Mouse (Mus musculus): ENCODE results near the gene Ivl. TPM values are rescaled to one million over a fixed set of nuclear protein-coding genes. Genes with fewer than 3 reads are reported as not detected.

Gene Ivl
- polyA plus RNA-seq, 1 experiment from 2014 or later, result not detected

GRCm38 (mm10) chr3:92588858-92589257 is 15.3 kb upstream of the Ivl start, which contains the start of gene Smcp:
Gene Smcp (minus strand): TSS chr3:92588997.
- no peak within 1 kb of the TSS for H3K4me3 ChIP-seq (ENCODE audit: control insufficient read depth in 1 of 2, insufficient read depth in 1 of 2, low read depth in 1 of 2, low read length in 2 of 2)
- H3K9me3 ChIP-seq (ENCODE audit: control insufficient read depth, low read length), result no peaks in the 10 kb centered on the region
- H3K27me3 ChIP-seq (ENCODE audit: control insufficient read depth, insufficient read depth, low read length), result no peaks in the 10 kb centered on the region
- H3K27ac ChIP-seq (replicated peaks in 1 of 2; ENCODE audit: control insufficient read depth in 1 of 2, insufficient read depth in 1 of 2, low read depth in 2 of 2, low read length in 2 of 2), result no peak within 1 kb of the TSS
- WGBS, result 63% methylated on average over 1 of the region's 1 CpGs
- H3K9ac ChIP-seq (ENCODE audit: low read length), result no peak within 1 kb of the TSS
- no peaks in the 10 kb centered on the region for H3K4me1 ChIP-seq (ENCODE audit: control insufficient read depth in 2 of 2, insufficient read depth in 2 of 2, low read length in 2 of 2)
- no peak for ATAC-seq (ENCODE audit: insufficient number of reproducible peaks, insufficient read depth, low FRiP score, low read depth)
- H3K36me3 ChIP-seq (ENCODE audit: control insufficient read depth, insufficient read depth, low read length), result no peaks in the 10 kb centered on the region
- H3K4me2 ChIP-seq (ENCODE audit: low read length), result no peak within 1 kb of the TSS

DNA sequence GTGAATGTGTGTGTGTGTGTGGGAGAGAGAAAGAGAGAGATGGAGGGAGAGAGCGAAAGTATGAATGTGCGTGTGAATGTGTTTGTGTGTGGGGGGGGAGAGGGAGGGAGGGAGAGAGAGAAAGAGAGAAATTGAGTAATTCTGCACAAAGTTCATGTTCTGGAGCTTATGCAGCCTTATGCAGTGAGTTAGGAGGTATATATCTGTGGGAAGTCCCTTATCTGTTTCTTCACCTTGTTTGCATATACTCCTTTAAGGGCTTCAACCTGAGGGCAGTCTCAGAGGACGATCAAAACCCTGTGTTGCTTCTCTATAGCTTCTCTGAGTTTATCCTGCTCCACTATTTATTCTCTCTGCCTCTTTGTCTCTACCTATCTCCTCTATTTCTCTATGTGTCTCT is 13.7 kb upstream of the Ivl start:
- Histone ChIP-seq H3K4me2 (ENCODE audit: low read length) (no peak overlapping the region), H3K27ac (replicated peaks in 1 of 2; ENCODE audit: control insufficient read depth in 1 of 2, insufficient read depth in 1 of 2, low read depth in 2 of 2, low read length in 2 of 2) (no peak overlapping the region), H3K9ac (ENCODE audit: low read length) (no peak overlapping the region), H3K4me1 (ENCODE audit: control insufficient read depth in 2 of 2, insufficient read depth in 2 of 2, low read length in 2 of 2) (no peaks in the 10 kb centered on the region), H3K36me3 (ENCODE audit: control insufficient read depth, insufficient read depth, low read length) (no peaks in the 10 kb centered on the region), H3K4me3 (ENCODE audit: control insufficient read depth in 1 of 2, insufficient read depth in 1 of 2, low read depth in 1 of 2, low read length in 2 of 2) (no peak overlapping the region), H3K27me3 (ENCODE audit: control insufficient read depth, insufficient read depth, low read length) (no peaks in the 10 kb centered on the region), H3K9me3 (ENCODE audit: control insufficient read depth, low read length) (no peaks in the 10 kb centered on the region)
- ATAC-seq (ENCODE audit: insufficient number of reproducible peaks, insufficient read depth, low FRiP score, low read depth), result no peak
- WGBS, result 73% methylated on average over 3 of the region's 3 CpGs

DNA sequence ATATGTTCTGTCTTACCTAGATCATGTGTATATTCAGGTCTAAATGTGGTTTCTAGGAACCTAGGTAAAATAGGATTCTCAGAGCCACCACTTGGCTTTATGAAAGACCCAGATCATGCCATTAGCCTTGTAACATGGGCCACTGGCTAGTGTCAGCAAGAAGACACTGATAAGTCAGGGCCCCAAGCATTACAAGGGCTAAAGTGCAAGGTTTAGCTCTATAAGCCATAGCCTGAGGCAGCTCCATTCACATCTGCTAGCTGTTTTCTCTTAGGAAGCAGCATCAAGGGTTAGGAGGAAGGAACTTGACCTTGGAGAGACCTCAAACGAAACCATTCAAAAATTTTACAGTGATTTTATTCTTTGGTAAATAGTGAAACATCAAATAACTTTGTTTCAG is 11.5 kb upstream of the Ivl start:
- 63% methylated on average over 1 of the region's 1 CpGs for WGBS
- Histone ChIP-seq H3K27me3 (ENCODE audit: control insufficient read depth, insufficient read depth, low read length) (no peaks in the 10 kb centered on the region), H3K27ac (replicated peaks in 1 of 2; ENCODE audit: control insufficient read depth in 1 of 2, insufficient read depth in 1 of 2, low read depth in 2 of 2, low read length in 2 of 2) (no peak overlapping the region), H3K4me1 (ENCODE audit: control insufficient read depth in 2 of 2, insufficient read depth in 2 of 2, low read length in 2 of 2) (no peaks in the 10 kb centered on the region), H3K36me3 (ENCODE audit: control insufficient read depth, insufficient read depth, low read length) (no peaks in the 10 kb centered on the region), H3K9ac (ENCODE audit: low read length) (no peak overlapping the region), H3K9me3 (ENCODE audit: control insufficient read depth, low read length) (no peaks in the 10 kb centered on the region), H3K4me2 (ENCODE audit: low read length) (no peak overlapping the region), H3K4me3 (ENCODE audit: control insufficient read depth in 1 of 2, insufficient read depth in 1 of 2, low read depth in 1 of 2, low read length in 2 of 2) (no peak overlapping the region)
- no peak for ATAC-seq (ENCODE audit: insufficient number of reproducible peaks, insufficient read depth, low FRiP score, low read depth)

- no peaks in the 10 kb centered on the region for H3K9me3 ChIP-seq (ENCODE audit: control insufficient read depth, low read length)
- H3K27me3 ChIP-seq (ENCODE audit: control insufficient read depth, insufficient read depth, low read length), result no peaks in the 10 kb centered on the region
- no peak overlapping the region for H3K27ac ChIP-seq (replicated peaks in 1 of 2; ENCODE audit: control insufficient read depth in 1 of 2, insufficient read depth in 1 of 2, low read depth in 2 of 2, low read length in 2 of 2)
- H3K4me2 ChIP-seq (ENCODE audit: low read length), result no peak overlapping the region
- no peak overlapping the region for H3K9ac ChIP-seq (ENCODE audit: low read length)
- H3K4me3 ChIP-seq (ENCODE audit: control insufficient read depth in 1 of 2, insufficient read depth in 1 of 2, low read depth in 1 of 2, low read length in 2 of 2), result no peak overlapping the region
- ATAC-seq (ENCODE audit: insufficient number of reproducible peaks, insufficient read depth, low FRiP score, low read depth), result no peak
- H3K36me3 ChIP-seq (ENCODE audit: control insufficient read depth, insufficient read depth, low read length), result no peaks in the 10 kb centered on the region
- H3K4me1 ChIP-seq (ENCODE audit: control insufficient read depth in 2 of 2, insufficient read depth in 2 of 2, low read length in 2 of 2), result no peaks in the 10 kb centered on the region
- 77% methylated on average over 3 of the region's 3 CpGs for WGBS
These were observed 9.8 kb upstream of the Ivl start for GRCm38 (mm10) chr3:92583164-92583826.

DNA sequence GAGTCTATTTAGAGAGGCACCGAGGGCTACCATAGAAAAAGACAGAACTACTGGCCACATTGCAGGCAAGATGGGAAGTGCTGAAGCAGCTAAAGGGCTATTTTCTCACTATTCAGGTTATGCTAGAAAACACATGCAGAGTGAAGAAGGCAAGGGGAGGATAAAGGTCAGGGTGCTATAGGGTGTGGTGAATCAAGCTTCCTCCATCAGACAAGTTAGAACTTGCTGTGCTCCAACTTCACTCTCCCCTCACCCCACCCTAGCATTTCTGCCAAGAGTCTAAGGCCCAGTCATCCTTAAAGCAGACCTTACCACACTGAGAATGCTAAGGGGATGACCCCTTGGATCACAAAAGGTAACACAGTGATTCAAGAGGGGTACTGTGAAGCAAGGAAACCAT is 6.0 kb upstream of the Ivl start:
- Histone ChIP-seq H3K36me3 (ENCODE audit: control insufficient read depth, insufficient read depth, low read length) (no peaks in the 10 kb centered on the region), H3K27me3 (ENCODE audit: control insufficient read depth, insufficient read depth, low read length) (no peaks in the 10 kb centered on the region), H3K4me2 (ENCODE audit: low read length) (no peak overlapping the region), H3K9me3 (ENCODE audit: control insufficient read depth, low read length) (no peaks in the 10 kb centered on the region), H3K4me1 (ENCODE audit: control insufficient read depth in 2 of 2, insufficient read depth in 2 of 2, low read length in 2 of 2) (no peaks in the 10 kb centered on the region), H3K4me3 (ENCODE audit: control insufficient read depth in 1 of 2, insufficient read depth in 1 of 2, low read depth in 1 of 2, low read length in 2 of 2) (no peak overlapping the region), H3K27ac (replicated peaks in 1 of 2; ENCODE audit: control insufficient read depth in 1 of 2, insufficient read depth in 1 of 2, low read depth in 2 of 2, low read length in 2 of 2) (no peak overlapping the region), H3K9ac (ENCODE audit: low read length) (no peak overlapping the region)
- WGBS, result 71% methylated on average over 1 of the region's 1 CpGs
- no peak for ATAC-seq (ENCODE audit: insufficient number of reproducible peaks, insufficient read depth, low FRiP score, low read depth)

DNA sequence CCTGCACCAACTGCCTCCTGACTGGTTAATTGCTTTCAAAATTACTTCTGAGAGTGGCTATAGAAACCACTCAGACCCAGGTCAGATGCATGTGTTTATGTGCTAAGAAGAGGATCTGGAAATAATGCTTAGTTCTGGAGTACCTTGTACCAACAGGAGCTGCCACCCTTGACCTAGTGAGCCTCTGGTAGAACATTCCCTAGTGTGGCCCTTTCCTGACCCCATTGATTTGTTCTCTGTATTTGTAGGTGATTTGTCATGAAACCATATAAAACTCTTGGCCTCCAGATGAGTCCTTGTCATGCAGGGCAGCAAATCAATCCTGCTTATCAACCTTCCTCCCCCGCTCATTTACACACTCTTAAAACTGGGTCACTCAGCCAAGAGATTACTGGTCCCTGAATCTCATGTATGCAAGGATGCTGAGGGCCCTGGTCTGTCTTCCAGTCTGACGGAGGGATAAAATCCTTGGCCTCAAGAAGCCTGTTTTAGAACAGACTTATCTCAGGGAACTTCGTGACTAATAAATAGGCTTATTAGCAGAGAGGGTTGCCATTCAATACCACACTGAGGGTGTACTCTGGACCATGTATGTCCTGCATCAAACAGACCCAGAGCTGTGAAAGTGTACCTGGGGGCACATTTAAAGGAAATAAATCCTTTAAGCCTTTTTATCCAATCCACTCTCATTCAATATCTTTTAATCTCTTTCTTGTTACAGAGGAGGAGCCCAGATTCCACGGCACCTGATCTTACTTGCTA is 5.3 kb upstream of the Ivl start:
- ATAC-seq (ENCODE audit: insufficient number of reproducible peaks, insufficient read depth, low FRiP score, low read depth), result no peak
- Histone ChIP-seq H3K9ac (ENCODE audit: low read length) (no peak overlapping the region), H3K36me3 (ENCODE audit: control insufficient read depth, insufficient read depth, low read length) (no peaks in the 10 kb centered on the region), H3K27me3 (ENCODE audit: control insufficient read depth, insufficient read depth, low read length) (no peaks in the 10 kb centered on the region), H3K4me1 (ENCODE audit: control insufficient read depth in 2 of 2, insufficient read depth in 2 of 2, low read length in 2 of 2) (no peaks in the 10 kb centered on the region), H3K4me3 (ENCODE audit: control insufficient read depth in 1 of 2, insufficient read depth in 1 of 2, low read depth in 1 of 2, low read length in 2 of 2) (no peak overlapping the region), H3K4me2 (ENCODE audit: low read length) (no peak overlapping the region), H3K9me3 (ENCODE audit: control insufficient read depth, low read length) (no peaks in the 10 kb centered on the region), H3K27ac (replicated peaks in 1 of 2; ENCODE audit: control insufficient read depth in 1 of 2, insufficient read depth in 1 of 2, low read depth in 2 of 2, low read length in 2 of 2) (no peak overlapping the region)
- WGBS, result 52% methylated on average over 4 of the region's 4 CpGs

DNA sequence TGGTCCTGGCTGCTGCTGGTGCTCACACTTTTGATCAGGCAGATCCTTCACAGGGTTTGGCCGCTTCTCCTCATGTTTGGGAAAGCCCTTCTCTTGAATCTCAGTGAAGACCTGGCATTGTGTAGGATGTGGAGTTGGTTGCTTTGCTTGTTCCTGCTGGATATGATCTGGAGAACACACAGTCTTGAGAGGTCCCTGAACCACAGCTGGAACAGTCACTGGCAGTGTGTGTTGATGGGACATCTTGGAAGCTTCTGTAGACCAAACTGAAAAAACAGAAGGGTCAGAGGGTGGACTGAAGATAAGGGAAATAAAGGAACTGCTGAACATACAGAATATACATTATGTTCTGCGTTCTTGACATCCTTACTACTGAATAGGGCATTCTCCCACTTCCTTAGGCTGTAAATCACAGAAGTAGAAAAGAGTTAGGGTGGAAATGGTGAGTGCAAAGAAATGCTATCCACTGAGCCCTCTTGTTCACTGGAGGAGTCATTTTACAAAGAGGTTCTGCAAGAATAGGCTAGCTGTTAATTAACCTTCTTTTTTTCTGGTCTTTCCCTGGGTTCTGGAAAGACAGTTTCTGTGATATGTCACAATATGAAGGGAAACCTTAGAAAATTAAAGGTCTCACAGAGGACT is 900 bp downstream of the Ivl start:
- Histone ChIP-seq H3K9ac (ENCODE audit: low read length) (no peak overlapping the region), H3K27me3 (ENCODE audit: control insufficient read depth, insufficient read depth, low read length) (no peaks in the 10 kb centered on the region), H3K4me3 (ENCODE audit: control insufficient read depth in 1 of 2, insufficient read depth in 1 of 2, low read depth in 1 of 2, low read length in 2 of 2) (no peak overlapping the region), H3K36me3 (ENCODE audit: control insufficient read depth, insufficient read depth, low read length) (no peaks in the 10 kb centered on the region), H3K4me2 (ENCODE audit: low read length) (no peak overlapping the region), H3K4me1 (ENCODE audit: control insufficient read depth in 2 of 2, insufficient read depth in 2 of 2, low read length in 2 of 2) (no peaks in the 10 kb centered on the region), H3K27ac (replicated peaks in 1 of 2; ENCODE audit: control insufficient read depth in 1 of 2, insufficient read depth in 1 of 2, low read depth in 2 of 2, low read length in 2 of 2) (no peak overlapping the region), H3K9me3 (ENCODE audit: control insufficient read depth, low read length) (no peaks in the 10 kb centered on the region)
- WGBS, result 53% methylated on average over 2 of the region's 2 CpGs
- no peak for ATAC-seq (ENCODE audit: insufficient number of reproducible peaks, insufficient read depth, low FRiP score, low read depth)

Data from heart, embryonic 14.5 days (tissue).